Mouse (Mus musculus) gastrocnemius, postnatal 4 days (tissue): ENCODE data around the gene Pex12. TPM values are rescaled to one million over a fixed set of nuclear protein-coding genes. Genes with fewer than 3 reads are reported as not detected.
"Not testable (repeated sequence)": the region's sequence is repeated elsewhere in the genome, so short reads cannot be mapped to it uniquely, and the experiment has no call there.

Experiments
- DNase-seq, 2 experiments: peaks; one replicate each; pipeline ENCODE4 v3.0.0; 2021 to 2022; ENCODE audit warnings: low spot score in 2 of 2, mixed read lengths in 2 of 2
- long read RNA-seq, 2 experiments: library from polyadenylated mRNA; stranded (forward); transcript quantifications; one replicate each; pipeline ENCODE4 v2.0.0; 2021
- total RNA-seq, 2 experiments: library from RNA; stranded (reverse); gene quantifications; 2 replicates each; pipeline ENCODE4 v1.2.3; 2021

The Pex12 gene
- 10 to 100 TPM; 13.7 to 14.2 TPM for total RNA-seq
- long read RNA-seq, experiment 1, transcript Pex12-202 (4 exons, 2,389 nt) = major isoform, 7 of 17 reads
- long read RNA-seq, experiment 1, partial matches to known transcripts = 1 of 17 reads
- long read RNA-seq, experiment 1, other reads (novel, unspliced or antisense) = 5 of 17 reads
- long read RNA-seq, experiment 2, transcript Pex12-202 (4 exons, 2,389 nt) = major isoform, 6 of 19 reads
- long read RNA-seq, experiment 2, partial matches to known transcripts = 2 of 19 reads
- long read RNA-seq, experiment 2, other reads (novel, unspliced or antisense) = 6 of 19 reads

GRCm38 (mm10) chr11:83302526-83303251 is at the start of gene Pex12:
TSS of gene Pex12 (minus strand) at chr11:83302586.
- peak; percentile 81 to 93 for DNase-seq

GRCm38 (mm10) chr11:83341716-83342245 is 39.4 kb upstream of the Pex12 start:
- DNase-seq = no peak

- DNase-seq = no peak
Measured at GRCm38 (mm10) chr11:83339705-83340104, 37.3 kb upstream of the Pex12 start.

- DNase-seq = no peak
Measured at GRCm38 (mm10) chr11:83335826-83336225, 33.4 kb upstream of the Pex12 start.

GRCm38 (mm10) chr11:83327427-83327826 is 25.0 kb upstream of the Pex12 start:
- peak in 1 of 2 experiments; percentile 18 for DNase-seq

GRCm38 (mm10) chr11:83326692-83327091 is 24.3 kb upstream of the Pex12 start:
- DNase-seq = not testable (repeated sequence)

GRCm38 (mm10) chr11:83319048-83319447 is 16.7 kb upstream of the Pex12 start:
- DNase-seq = no peak

- DNase-seq = no peak
Measured at GRCm38 (mm10) chr11:83312471-83312870, 10.1 kb upstream of the Pex12 start.

- DNase-seq = no peak
Measured at GRCm38 (mm10) chr11:83306700-83307253, 4.4 kb upstream of the Pex12 start.

- no peak for DNase-seq
Measured at GRCm38 (mm10) chr11:83304485-83304884, 2.1 kb upstream of the Pex12 start.

GRCm38 (mm10) chr11:83303751-83304150 is 1.4 kb upstream of the Pex12 start:
- no peak for DNase-seq

- no peak for DNase-seq
Measured at GRCm38 (mm10) chr11:83302124-83302523, 262 bp downstream of the Pex12 start.

- no peak for DNase-seq
Measured at GRCm38 (mm10) chr11:83301431-83301831, 955 bp downstream of the Pex12 start.

GRCm38 (mm10) chr11:83299724-83300123 is 2.7 kb downstream of the Pex12 start:
- no peak for DNase-seq

- DNase-seq = peak; percentile 75 to 90
Measured at GRCm38 (mm10) chr11:83298225-83299195, 3.9 kb downstream of the Pex12 start, which contains the start of gene Ap2b1. TSS of gene Ap2b1 (plus strand) at chr11:83299024.

- DNase-seq = no peak
Measured at GRCm38 (mm10) chr11:83297816-83298215, 4.6 kb downstream of the Pex12 start.

GRCm38 (mm10) chr11:83294133-83294532 is 8.3 kb downstream of the Pex12 start:
- DNase-seq = no peak

- no peak for DNase-seq
Measured at GRCm38 (mm10) chr11:83293182-83293581, 9.2 kb downstream of the Pex12 start.

- no peak for DNase-seq
Measured at GRCm38 (mm10) chr11:83292251-83292587, 10.2 kb downstream of the Pex12 start.

GRCm38 (mm10) chr11:83291375-83292250 is 10.8 kb downstream of the Pex12 start:
- peak; percentile 84 to 93 for DNase-seq
